Mouse (Mus musculus) hindbrain, postnatal 0 days (tissue): ENCODE measurements at regions not wholly inside any gene's neighbourhood (a gene's known extent, or its start where the extent isn't known, plus 50 kb on each side); places are given as distances from the start of the nearest gene placed in this dataset.

Experiments
- ATAC-seq: fragments of 200-750 bp; cut with Nextera tagmentation; 2 replicates; pipeline ENCODE4 v1.8.0; 2017; ENCODE audit warnings: mild to moderate bottlenecking, moderate TSS enrichment, moderate library complexity
- DNase-seq: peaks from one replicate; pipeline ENCODE4 v3.0.0-alpha.2; 2015; ENCODE audit warnings: low spot score
- H3K27ac ChIP-seq: fragments of 300-500 bp; sonication (generic); 2 replicates; pipeline ENCODE4 v1.5.1; 2014; ENCODE audit warnings: mild to moderate bottlenecking
- H3K27me3 ChIP-seq: fragments of 300-500 bp; sonication (generic); 2 replicates; pipeline ENCODE4 v1.6.1; 2014; ENCODE audit warnings: low read length, mixed read lengths; ENCODE audit not compliant: insufficient read depth
- H3K36me3 ChIP-seq: fragments of 300-500 bp; sonication (generic); 2 replicates; pipeline ENCODE4 v1.6.1; 2014; ENCODE audit warnings: low read length, mixed read lengths; ENCODE audit not compliant: insufficient read depth
- H3K4me1 ChIP-seq: fragments of 300-500 bp; sonication (generic); 2 replicates; pipeline ENCODE4 v1.6.1; 2014; ENCODE audit warnings: antibody characterized with exemption, low read length, mixed read lengths; ENCODE audit not compliant: insufficient read depth
- H3K4me2 ChIP-seq: fragments of 300-500 bp; sonication (generic); 2 replicates; pipeline ENCODE4 v1.6.1; 2014; ENCODE audit warnings: low read depth, mild to moderate bottlenecking, low read length, moderate library complexity, mixed read lengths
- H3K4me3 ChIP-seq: fragments of 300-500 bp; sonication (generic); 2 replicates; pipeline ENCODE4 v1.5.1; 2014; ENCODE audit warnings: low read length
- H3K9ac ChIP-seq: fragments of 300-500 bp; sonication (generic); replicated peaks from 2 replicates; pipeline ENCODE4 v1.6.1; 2014; ENCODE audit warnings: mild to moderate bottlenecking, low read length, moderate library complexity, mixed read lengths
- H3K9me3 ChIP-seq: fragments of 300-500 bp; sonication (generic); 2 replicates; pipeline ENCODE4 v1.6.1; 2016; ENCODE audit warnings: low read length, mixed read lengths
- CTCF ChIP-seq: IDR thresholded peaks from 2 replicates; pipeline ENCODE4 v1.5.1; 2016; ENCODE audit warnings: antibody characterized with exemption, control low read depth, low read depth
- WGBS: fragments of 180-500 bp; shearing (Covaris S2); extraction: QIAGEN DNeasy Blood & Tissue Kit; methylation state at CpG from one replicate; pipeline ENCODE4 v1.1.7; 2014; 5-methylcytosine and 5-hydroxymethylcytosine counted together

DNA sequence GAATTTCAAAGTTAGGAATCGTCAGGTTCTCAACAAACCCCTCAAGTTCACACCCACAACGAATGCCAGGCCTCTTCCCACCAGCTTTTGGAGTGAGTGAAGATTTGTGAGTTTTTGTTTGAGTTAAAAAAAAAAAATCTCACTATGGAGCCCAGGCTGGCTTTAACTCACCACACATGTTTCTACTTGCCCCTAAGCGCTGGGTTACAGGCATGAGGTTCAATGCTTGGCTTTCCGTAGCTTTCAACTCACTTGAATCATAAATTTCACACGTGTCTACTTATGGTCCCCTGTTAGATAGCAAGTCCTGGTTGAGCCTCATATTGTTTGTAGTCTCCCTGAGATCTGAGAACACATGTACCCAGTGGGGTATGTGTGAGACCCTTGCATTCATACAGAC is 122.8 kb upstream of the Efna5 start:
- H3K4me1 ChIP-seq, result peaks cover 6% of the 10 kb centered on the region
- no peak overlapping the region for H3K9ac ChIP-seq
- 88% methylated on average over 5 of the region's 5 CpGs for WGBS
- no peaks in the 10 kb centered on the region for H3K27me3 ChIP-seq
- H3K4me3 ChIP-seq, result no peak overlapping the region
- H3K27ac ChIP-seq, result no peak overlapping the region
- H3K4me2 ChIP-seq, result no peak overlapping the region
- H3K9me3 ChIP-seq, result no peaks in the 10 kb centered on the region
- ATAC-seq (no peak), DNase-seq (no peak)
- no peaks in the 10 kb centered on the region for H3K36me3 ChIP-seq
- TF ChIP-seq CTCF, result no peak

DNA sequence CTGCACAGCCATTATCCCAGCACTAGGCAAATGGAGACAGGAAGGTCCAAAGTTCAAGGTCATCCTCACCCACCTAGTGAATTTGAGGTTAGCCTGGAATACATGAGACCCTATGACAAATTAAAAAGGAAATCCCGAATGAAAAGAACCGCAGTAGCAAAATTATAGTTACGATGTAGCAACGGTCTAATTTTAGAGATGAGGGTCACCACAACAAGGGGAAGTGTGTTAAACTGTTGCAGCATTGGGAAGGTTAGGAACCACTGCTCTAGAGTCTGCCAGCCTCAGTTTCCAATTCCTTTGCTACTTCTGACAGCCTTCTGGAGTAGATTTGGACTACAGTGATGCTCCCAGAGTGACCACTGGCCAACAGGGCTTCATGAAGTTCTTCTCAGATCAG is 121.6 kb upstream of the Efna5 start:
- no peaks in the 10 kb centered on the region for H3K9me3 ChIP-seq
- H3K36me3 ChIP-seq, result no peaks in the 10 kb centered on the region
- WGBS, result 93% methylated on average over 4 of the region's 4 CpGs
- DNase-seq (no peak), ATAC-seq (no peak)
- no peak overlapping the region for H3K4me3 ChIP-seq
- no peaks in the 10 kb centered on the region for H3K27me3 ChIP-seq
- no peak for TF ChIP-seq CTCF
- no peaks in the 10 kb centered on the region; the same call in 1 of the 2 replicates for H3K4me1 ChIP-seq
- no peak overlapping the region for H3K27ac ChIP-seq
- H3K4me2 ChIP-seq, result no peak overlapping the region
- no peak overlapping the region for H3K9ac ChIP-seq

DNA sequence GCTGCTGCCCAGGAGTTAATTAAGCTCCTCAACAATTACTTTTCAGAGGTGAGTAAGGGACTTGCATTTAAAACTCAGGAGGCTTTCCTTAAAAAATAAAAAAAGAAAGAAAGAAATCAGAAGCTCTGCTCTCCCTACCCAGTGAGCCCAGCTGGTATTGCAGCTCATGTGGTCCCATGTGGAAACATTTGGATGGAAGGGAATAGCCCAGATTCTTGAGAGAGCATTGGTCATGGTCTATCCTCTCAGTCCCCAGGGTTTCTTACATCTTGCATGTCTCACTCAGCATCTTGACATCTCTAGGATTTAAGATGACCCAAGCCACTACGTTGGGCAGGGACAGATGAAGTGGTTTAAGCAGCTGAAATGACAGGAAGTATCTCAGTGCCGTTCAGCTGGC is 120.8 kb upstream of the Efna5 start:
- DNase-seq (no peak), ATAC-seq (no peak)
- Histone ChIP-seq H3K4me3 (no peak overlapping the region), H3K4me2 (no peak overlapping the region), H3K27ac (no peak overlapping the region), H3K27me3 (no peaks in the 10 kb centered on the region), H3K9me3 (no peaks in the 10 kb centered on the region), H3K9ac (no peak overlapping the region), H3K36me3 (no peaks in the 10 kb centered on the region), H3K4me1 (no peaks in the 10 kb centered on the region)
- 36% methylated on average over 2 of the region's 2 CpGs for WGBS
- no peak for TF ChIP-seq CTCF

DNA sequence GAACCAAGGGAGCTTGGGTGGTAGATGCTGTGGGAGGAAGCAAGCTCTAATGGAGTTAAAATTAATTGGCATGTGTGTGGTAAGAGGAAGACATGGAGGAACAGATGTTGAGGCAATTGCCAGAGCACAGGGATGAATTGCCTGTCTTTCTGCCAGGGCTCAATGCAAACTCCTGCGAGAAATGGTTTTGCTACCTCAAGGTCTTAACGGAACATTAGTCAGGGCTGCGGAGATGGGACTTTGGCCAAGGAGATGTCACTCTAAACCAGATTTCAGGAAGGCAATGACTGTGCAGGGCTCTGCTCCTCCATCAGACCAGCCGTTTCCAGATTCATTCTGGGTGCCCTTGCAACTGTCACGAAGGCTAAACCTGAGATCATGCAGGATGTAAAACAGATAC is 116.6 kb upstream of the Efna5 start:
- no peak overlapping the region for H3K4me2 ChIP-seq
- no peaks in the 10 kb centered on the region for H3K9me3 ChIP-seq
- 59% methylated on average over 5 of the region's 5 CpGs for WGBS
- H3K9ac ChIP-seq, result no peak overlapping the region
- peak; percentile 80 for DNase-seq
- no peaks in the 10 kb centered on the region for H3K36me3 ChIP-seq
- no peak for TF ChIP-seq CTCF
- H3K4me3 ChIP-seq, result no peak overlapping the region
- peak; percentile 84 for ATAC-seq
- H3K27ac ChIP-seq, result no peak overlapping the region
- no peaks in the 10 kb centered on the region for H3K27me3 ChIP-seq
- H3K4me1 ChIP-seq, result no peaks in the 10 kb centered on the region

DNA sequence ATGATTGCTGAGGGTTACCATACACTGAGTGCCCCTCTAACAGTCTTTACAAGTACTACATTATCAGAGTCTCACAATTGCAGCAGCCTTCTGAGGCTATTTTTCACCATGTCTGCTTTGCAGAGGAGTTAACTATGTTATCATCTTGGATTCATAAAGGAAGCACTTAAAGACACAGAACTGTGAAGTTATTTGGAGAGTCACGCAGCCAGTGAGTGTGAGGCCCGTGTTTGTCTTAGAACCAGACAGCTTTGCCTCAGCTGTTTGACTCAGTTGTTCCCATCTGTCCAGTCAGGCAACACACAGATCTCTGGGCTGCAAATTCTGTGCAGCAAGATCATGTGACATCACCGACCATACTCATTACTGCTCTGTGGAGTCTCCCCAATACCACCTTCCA is 114.2 kb upstream of the Efna5 start:
- Histone ChIP-seq H3K4me1 (no peaks in the 10 kb centered on the region), H3K9me3 (no peaks in the 10 kb centered on the region), H3K27ac (no peak overlapping the region), H3K36me3 (no peaks in the 10 kb centered on the region), H3K4me2 (no peak overlapping the region), H3K4me3 (no peak overlapping the region), H3K9ac (no peak overlapping the region), H3K27me3 (no peaks in the 10 kb centered on the region)
- TF ChIP-seq CTCF, result no peak
- DNase-seq (no peak), ATAC-seq (no peak)
- 85% methylated on average over 3 of the region's 3 CpGs for whole genome bisulfite sequencing

DNA sequence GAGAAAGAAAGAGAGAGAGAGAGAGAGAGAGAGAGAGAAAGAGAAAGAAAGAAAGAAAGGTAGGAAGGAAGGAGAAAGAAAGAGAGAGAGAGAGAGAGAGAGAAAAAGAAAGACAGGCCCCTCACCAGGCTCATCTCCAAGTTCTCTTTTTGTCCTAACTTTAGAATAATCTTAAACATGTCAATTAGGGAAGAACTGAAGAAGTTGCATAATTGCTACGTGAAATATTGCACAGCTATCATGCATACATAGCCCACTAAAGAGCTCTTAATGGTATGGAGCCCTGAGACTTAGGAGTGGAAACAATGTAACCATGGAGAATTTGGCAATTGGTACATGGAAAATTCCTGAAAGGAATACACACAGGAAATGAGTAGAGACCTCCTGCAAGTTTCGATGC is 111.9 kb upstream of the Efna5 start:
- DNase-seq (no peak), ATAC-seq (no peak)
- no peak for TF ChIP-seq CTCF
- Histone ChIP-seq H3K27ac (no peak overlapping the region), H3K4me1 (no peaks in the 10 kb centered on the region), H3K9me3 (no peaks in the 10 kb centered on the region), H3K36me3 (no peaks in the 10 kb centered on the region), H3K27me3 (no peaks in the 10 kb centered on the region), H3K4me2 (no peak overlapping the region), H3K9ac (no peak overlapping the region), H3K4me3 (no peak overlapping the region)
- whole genome bisulfite sequencing, result 88% methylated on average over 2 of the region's 2 CpGs

DNA sequence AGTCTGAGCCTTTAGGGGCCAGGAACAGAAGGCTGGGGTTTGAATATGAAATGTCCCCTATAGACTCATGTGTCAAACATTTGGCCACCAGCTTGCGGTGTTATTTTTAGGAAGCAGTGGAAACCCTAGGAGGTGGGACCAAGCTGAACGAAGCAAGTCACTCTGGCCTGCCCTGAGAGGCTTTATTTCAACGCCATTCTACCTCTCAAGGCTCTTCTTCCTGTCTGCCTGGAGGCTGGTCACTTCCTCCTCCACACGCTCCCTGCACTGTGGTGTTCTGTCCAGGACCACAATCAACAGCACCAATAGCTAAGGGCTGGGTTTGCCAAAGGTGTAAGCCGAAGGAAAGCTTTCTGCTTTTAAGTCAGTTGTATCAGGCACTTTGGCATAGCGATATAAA is 105.2 kb upstream of the Efna5 start:
- H3K36me3 ChIP-seq, result no peaks in the 10 kb centered on the region
- H3K9ac ChIP-seq, result no peak overlapping the region
- ATAC-seq (no peak), DNase-seq (no peak)
- no peak overlapping the region for H3K27ac ChIP-seq
- no peak for TF ChIP-seq CTCF
- no peak overlapping the region for H3K4me2 ChIP-seq
- no peak overlapping the region for H3K4me3 ChIP-seq
- H3K9me3 ChIP-seq, result no peaks in the 10 kb centered on the region
- H3K4me1 ChIP-seq, result no peaks in the 10 kb centered on the region
- WGBS, result 83% methylated on average over 6 of the region's 6 CpGs
- H3K27me3 ChIP-seq, result no peaks in the 10 kb centered on the region
